Mouse (Mus musculus): Measurements from ENCODE around the gene Fam187a. TPM values are rescaled to one million over a fixed set of nuclear protein-coding genes. Genes with fewer than 3 reads are reported as not detected.
A peak's percentile ranks its signal among the peaks of the same experiment; 100 is the strongest.

The Fam187a gene
- polyA plus RNA-seq, 1 experiment from 2014 or later: not detected

DNA sequence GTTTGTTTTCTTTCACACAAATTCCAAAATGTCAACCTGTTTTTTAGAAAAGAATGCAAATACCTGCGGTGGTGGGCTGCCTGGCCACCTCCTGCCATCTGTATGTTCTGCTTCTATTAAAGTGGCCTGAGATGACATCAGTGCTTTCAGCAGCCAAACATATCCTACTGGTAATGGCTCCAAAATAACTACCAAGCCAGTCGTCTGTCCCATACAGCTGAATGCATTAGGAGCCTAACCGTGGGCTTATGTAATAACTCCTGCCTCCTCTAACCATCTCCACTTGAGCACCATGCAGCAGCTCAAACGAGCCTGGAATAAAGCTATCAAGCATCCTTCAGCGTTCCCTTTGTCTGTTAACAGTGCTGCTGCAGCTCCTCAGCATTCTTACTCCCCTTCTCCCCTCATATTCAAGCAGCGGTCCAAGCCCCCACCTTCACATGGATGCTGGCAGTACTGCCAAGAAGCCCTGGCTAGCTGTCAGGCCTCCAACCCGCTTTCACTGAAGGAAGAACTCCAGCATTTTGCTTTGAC, 10.1 kb upstream of the Fam187a start:
- Histone ChIP-seq H3K36me3 (replicated peaks) (peaks cover 73% of the 10 kb centered on the region), H3K4me1 (peaks cover 10% of the 10 kb centered on the region), H3K9me3 (no peaks in the 10 kb centered on the region), H3K27me3 (replicated peaks; ENCODE audit: low read depth, poor library complexity, severe bottlenecking) (no peaks in the 10 kb centered on the region), H3K4me3 (no peak overlapping the region), H3K27ac (replicated peaks) (no peak overlapping the region)
- DNase-seq (ENCODE audit: low spot score): no peak
- WGBS: 90% methylated on average over 7 of the region's 7 CpGs

DNA sequence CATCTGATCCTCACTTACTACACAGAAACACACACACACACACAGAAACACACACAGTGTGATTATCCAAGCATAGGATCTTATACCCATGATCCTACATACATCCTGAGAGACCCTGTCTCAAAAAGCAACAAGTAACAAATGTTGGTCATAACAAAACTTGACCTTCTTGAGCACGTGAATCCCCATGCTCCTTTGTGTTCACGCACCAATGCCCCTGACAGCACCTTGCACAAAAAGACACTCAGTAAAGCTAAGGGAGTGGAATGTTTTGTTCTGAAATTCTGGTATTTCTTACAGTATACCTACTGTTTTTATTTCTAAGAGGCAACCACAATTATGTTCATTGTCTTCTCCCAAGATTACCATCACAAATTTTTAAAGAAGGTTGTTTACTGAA, 5.4 kb upstream of the Fam187a start:
- Histone ChIP-seq H3K4me3 (peak overlapping the region; percentile 72), H3K9me3 (no peaks in the 10 kb centered on the region), H3K27ac (replicated peaks) (no peak overlapping the region), H3K4me1 (peaks cover 19% of the 10 kb centered on the region), H3K27me3 (replicated peaks; ENCODE audit: low read depth, poor library complexity, severe bottlenecking) (peaks cover 13% of the 10 kb centered on the region; the same call in 1 of the 2 replicates), H3K36me3 (replicated peaks) (peaks cover 35% of the 10 kb centered on the region)
- 75% methylated on average over 2 of the region's 2 CpGs for WGBS
- DNase-seq (ENCODE audit: low spot score): no peak

DNA sequence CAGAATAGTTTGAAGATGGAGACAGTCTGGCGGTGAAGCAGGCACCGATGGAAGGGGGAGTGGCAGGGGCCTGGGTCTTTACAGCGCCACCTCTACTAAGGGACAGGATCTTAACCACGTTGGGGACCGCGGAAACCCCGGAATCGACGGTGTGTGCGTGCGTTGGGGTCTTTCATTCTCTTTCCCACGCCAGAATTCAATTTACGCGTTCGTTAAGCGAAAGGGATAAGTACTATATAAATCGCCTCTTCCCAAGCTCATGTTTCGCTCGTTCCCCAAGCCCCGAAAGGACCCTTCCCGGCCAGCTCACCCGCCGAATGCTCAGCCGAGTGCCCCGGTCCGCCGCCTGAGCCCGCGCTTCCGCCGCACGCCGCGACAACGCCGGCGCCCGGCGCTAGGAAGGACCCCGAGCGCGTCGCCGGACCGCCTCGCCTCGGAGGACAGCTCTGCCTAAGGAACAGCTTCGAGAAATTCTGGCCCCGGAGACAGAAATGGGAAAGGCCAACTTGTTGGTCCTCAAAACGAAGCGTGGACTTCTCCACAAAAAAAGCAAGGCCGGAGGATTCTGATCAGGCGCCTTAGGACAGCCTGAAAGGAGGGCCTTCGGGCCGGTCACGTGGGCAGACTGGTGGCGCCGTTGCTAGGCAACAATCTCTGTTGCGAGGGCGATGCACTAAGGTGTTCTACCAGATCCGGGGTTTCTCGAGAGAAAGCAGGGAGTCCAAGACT, 4.2 kb upstream of the Fam187a start, which contains the start of the genes Eftud2 and Ccdc103:
Gene Eftud2, minus strand, starts transcription at position 401 of the 729 bp plus-strand sequence.
Gene Ccdc103, plus strand, starts transcription at position 620 of the 729 bp plus-strand sequence.
- H3K9me3 ChIP-seq: no peaks in the 10 kb centered on the region
- peaks cover 19% of the 10 kb centered on the region for H3K4me1 ChIP-seq
- under 1% methylated on average over 62 of the region's 62 CpGs for WGBS
- H3K27me3 ChIP-seq (replicated peaks; ENCODE audit: low read depth, poor library complexity, severe bottlenecking): peaks cover 13% of the 10 kb centered on the region; the same call in 1 of the 2 replicates
- H3K4me3 ChIP-seq: peak within 1 kb of the TSS; percentile 72
- H3K27ac ChIP-seq (replicated peaks): peak within 1 kb of the TSS; percentile 97
- peak; percentile 92 for DNase-seq (ENCODE audit: low spot score)
- H3K36me3 ChIP-seq (replicated peaks): peaks cover 23% of the 10 kb centered on the region

DNA sequence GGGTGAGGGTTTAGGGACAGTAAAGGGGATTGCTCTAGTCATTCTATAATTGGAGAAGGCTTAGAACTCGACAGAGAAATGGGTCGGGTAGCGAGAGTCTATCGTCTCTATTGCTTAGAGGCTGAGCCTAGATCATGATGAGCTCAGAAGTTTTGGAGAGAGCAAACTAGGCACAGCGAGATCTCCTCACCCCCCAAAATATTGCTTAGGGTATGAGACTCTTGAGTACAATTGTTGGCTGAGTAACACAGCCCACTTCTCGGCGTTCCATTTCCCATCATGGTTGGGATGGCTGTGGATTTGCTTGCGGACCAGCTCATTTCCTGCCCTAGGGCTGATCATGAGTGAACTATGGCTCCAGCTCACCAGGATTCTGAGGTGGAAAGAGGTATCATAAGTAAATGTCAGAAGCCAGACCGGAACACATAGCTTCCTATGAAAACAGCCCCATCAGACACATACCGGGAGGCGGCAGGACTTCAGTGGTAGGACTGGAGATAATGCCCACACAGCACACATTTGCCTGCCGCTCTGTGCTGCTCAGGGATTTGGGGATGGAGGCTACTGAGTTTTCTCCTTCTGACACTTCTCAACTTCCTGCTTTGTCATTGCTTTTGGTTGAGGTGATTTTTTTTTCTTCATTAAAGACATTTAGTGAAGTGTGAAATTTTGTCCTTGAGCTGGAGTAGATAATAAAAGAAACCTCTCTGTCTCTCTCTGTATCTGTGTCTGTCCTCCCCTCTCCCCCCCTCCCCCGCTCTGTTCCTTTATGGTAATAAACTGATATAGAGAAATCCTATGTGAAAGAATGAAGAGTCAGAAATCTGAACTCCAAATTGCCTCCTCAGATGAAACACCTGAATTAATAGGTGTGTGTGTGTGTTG, 3.4 kb upstream of the Fam187a start:
- Histone ChIP-seq H3K9me3 (no peaks in the 10 kb centered on the region), H3K27me3 (replicated peaks; ENCODE audit: low read depth, poor library complexity, severe bottlenecking) (peaks cover 19% of the 10 kb centered on the region; the same call in 1 of the 2 replicates), H3K36me3 (replicated peaks) (peaks cover 15% of the 10 kb centered on the region), H3K4me1 (peaks cover 19% of the 10 kb centered on the region), H3K27ac (replicated peaks) (peak overlapping the region; percentile 97), H3K4me3 (peak overlapping the region; percentile 72)
- WGBS: 16% methylated on average over 13 of the region's 13 CpGs
- DNase-seq (ENCODE audit: low spot score): no peak

DNA sequence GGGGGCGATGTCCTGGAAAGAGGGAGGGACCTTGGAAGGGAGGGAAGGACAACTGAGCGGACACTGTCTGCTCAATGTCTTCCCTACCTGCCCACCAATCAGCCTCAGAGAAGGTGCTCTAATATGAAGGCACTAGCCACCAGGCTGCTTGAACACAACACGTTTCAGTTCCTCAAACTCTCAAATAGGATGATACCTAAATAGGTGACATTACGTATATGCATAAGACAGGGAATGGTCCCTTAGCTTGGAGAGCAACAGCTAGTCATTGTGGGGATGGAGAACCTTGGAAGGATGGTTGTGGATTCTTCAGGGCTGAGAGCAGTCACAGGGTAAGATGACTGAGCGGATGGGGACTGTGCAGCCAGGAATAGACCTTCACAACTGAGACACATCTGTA, 2.5 kb downstream of the Fam187a start:
- peaks cover 7% of the 10 kb centered on the region for H3K4me1 ChIP-seq
- H3K27me3 ChIP-seq (replicated peaks; ENCODE audit: low read depth, poor library complexity, severe bottlenecking): peaks cover 51% of the 10 kb centered on the region
- no peaks in the 10 kb centered on the region for H3K36me3 ChIP-seq (replicated peaks)
- no peaks in the 10 kb centered on the region for H3K9me3 ChIP-seq
- H3K27ac ChIP-seq (replicated peaks): no peak overlapping the region
- no peak overlapping the region for H3K4me3 ChIP-seq
- WGBS: 88% methylated on average over 5 of the region's 5 CpGs
- no peak for DNase-seq (ENCODE audit: low spot score)

DNA sequence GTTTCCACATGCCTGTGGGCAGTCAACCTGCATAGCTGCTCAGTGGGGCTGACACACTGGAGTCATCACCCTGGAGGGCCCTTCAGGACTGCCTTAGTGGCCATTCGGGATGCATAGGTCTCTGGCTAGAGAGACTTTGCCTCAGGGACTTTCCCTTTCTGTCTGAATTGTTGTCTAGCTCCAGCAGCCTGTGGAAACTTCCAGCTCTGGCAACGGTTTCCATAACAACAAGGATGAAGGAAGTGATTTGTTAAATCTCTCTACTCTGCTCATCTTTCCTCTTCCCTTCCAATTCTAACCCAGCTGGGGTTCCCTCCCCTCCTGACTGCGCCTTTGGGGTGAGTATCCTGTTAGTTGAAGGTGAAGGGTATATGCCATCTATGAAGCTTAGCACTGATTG, 3.2 kb downstream of the Fam187a start:
- no peak for DNase-seq (ENCODE audit: low spot score)
- Histone ChIP-seq H3K4me3 (no peak overlapping the region), H3K27me3 (replicated peaks; ENCODE audit: low read depth, poor library complexity, severe bottlenecking) (peaks cover 53% of the 10 kb centered on the region), H3K36me3 (replicated peaks) (no peaks in the 10 kb centered on the region), H3K9me3 (no peaks in the 10 kb centered on the region), H3K4me1 (peaks cover 10% of the 10 kb centered on the region), H3K27ac (replicated peaks) (no peak overlapping the region)
- WGBS: 58% methylated on average over 3 of the region's 3 CpGs

DNA sequence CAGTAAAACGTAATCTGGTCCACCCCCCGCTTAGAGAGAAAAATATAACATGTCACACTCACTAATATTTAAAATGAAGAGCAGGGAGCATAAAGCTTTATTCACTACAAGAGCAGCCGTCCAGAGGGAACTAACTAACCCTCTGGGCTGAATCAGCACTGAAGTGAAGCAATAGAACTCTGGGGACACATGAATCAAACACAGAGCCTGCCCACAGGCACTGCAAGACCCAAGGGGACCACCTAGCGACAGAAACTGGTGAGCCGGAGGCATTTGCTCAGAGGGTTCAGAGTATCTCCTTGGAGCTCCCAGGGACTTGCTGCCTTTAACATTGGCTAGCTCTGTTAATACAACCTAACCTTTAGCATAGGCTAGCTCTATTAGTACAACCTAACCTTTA, 5.1 kb downstream of the Fam187a start:
- H3K27ac ChIP-seq (replicated peaks): no peak overlapping the region
- H3K4me1 ChIP-seq: peaks cover 16% of the 10 kb centered on the region
- H3K36me3 ChIP-seq (replicated peaks): no peaks in the 10 kb centered on the region
- no peak overlapping the region for H3K4me3 ChIP-seq
- 72% methylated on average over 5 of the region's 5 CpGs for WGBS
- peaks cover 65% of the 10 kb centered on the region for H3K27me3 ChIP-seq (replicated peaks; ENCODE audit: low read depth, poor library complexity, severe bottlenecking)
- no peaks in the 10 kb centered on the region for H3K9me3 ChIP-seq
- DNase-seq (ENCODE audit: low spot score): no peak

DNA sequence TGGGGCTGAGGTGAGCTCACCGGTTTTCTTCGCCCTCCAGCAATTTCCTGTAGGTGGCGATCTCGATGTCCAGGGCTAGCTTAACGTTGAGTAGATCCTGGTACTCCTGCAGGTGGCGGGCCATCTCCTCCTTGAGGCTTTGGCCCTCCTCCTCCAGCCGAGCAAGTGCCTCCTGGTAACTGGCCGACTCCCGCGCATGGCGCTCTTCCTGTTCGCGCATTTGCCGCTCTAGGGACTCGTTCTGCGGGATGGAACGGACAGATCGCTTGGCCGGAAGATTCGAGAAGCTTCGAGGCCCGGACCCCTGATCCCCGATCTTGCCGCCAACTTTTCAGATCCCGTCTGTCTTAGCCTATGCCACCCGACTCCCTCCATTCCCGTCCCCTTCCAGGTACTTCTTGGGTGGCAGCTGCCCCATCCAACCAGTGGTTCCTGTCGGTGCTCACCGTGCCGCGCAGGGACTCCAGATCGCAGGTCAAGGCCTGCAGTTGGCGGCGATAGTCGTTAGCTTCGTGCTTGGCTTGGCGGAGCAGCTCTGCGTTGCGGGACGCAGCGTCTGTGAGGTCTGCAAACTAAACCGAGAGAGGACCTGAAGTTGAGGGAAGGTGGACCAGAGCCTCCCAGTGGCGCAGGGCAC, 8.2 kb downstream of the Fam187a start:
- peak overlapping the region; percentile 55 for H3K4me3 ChIP-seq
- no peaks in the 10 kb centered on the region for H3K9me3 ChIP-seq
- H3K36me3 ChIP-seq (replicated peaks): no peaks in the 10 kb centered on the region
- WGBS: 3% methylated on average over 43 of the region's 43 CpGs
- peaks cover 76% of the 10 kb centered on the region for H3K27me3 ChIP-seq (replicated peaks; ENCODE audit: low read depth, poor library complexity, severe bottlenecking)
- peak overlapping the region; percentile 72 for H3K27ac ChIP-seq (replicated peaks)
- peaks cover 33% of the 10 kb centered on the region for H3K4me1 ChIP-seq
- DNase-seq (ENCODE audit: low spot score): peak; percentile 84

DNA sequence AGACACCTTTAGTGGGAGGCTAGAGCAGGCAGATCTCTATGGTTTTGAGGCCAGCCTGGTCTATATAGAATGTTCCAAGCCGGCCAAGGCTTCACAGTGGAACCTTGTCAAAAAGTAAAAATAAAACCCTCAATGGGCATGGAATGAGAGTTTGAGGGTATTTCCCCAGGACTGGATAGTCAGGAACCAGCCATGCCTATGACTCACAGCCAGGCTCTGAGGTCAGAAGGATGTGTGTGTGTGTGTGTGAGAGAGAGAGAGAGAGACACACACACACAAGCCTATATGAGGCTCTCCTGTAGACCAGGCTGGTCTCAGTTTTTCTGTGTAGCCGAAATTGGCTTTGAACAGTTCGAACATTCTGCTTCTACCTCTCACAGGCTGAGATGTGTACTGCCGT, 9.7 kb downstream of the Fam187a start:
- Histone ChIP-seq H3K36me3 (replicated peaks) (no peaks in the 10 kb centered on the region), H3K27ac (replicated peaks) (no peak overlapping the region), H3K9me3 (no peaks in the 10 kb centered on the region), H3K4me3 (no peak overlapping the region), H3K27me3 (replicated peaks; ENCODE audit: low read depth, poor library complexity, severe bottlenecking) (peaks cover 83% of the 10 kb centered on the region), H3K4me1 (peaks cover 36% of the 10 kb centered on the region)
- no peak for DNase-seq (ENCODE audit: low spot score)
- 89% methylated on average over 4 of the region's 4 CpGs for WGBS

DNA sequence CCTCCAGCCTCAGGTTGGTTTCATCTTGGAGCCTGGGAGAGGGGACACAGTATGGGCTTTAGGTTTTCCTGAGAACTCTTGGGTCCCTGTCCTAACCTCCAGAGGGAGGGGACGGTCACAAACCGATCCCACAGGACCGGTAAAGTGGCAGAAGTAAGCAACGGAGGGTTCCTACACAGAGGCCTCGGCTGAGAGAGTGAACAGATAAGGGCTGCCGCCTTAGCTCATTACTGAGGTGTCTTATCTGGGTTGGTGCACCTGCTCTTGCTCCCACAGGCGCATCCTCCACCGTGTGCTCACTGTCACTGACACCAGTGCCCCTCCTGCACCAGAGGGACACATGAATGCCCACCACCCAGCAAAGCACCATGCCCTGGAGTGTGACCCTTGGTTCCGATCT, 10.8 kb downstream of the Fam187a start:
- WGBS: 80% methylated on average over 9 of the region's 9 CpGs
- no peaks in the 10 kb centered on the region for H3K36me3 ChIP-seq (replicated peaks)
- H3K27ac ChIP-seq (replicated peaks): no peak overlapping the region
- peaks cover 40% of the 10 kb centered on the region for H3K4me1 ChIP-seq
- no peaks in the 10 kb centered on the region for H3K9me3 ChIP-seq
- peaks cover 80% of the 10 kb centered on the region for H3K27me3 ChIP-seq (replicated peaks; ENCODE audit: low read depth, poor library complexity, severe bottlenecking)
- DNase-seq (ENCODE audit: low spot score): no peak
- no peak overlapping the region for H3K4me3 ChIP-seq

DNA sequence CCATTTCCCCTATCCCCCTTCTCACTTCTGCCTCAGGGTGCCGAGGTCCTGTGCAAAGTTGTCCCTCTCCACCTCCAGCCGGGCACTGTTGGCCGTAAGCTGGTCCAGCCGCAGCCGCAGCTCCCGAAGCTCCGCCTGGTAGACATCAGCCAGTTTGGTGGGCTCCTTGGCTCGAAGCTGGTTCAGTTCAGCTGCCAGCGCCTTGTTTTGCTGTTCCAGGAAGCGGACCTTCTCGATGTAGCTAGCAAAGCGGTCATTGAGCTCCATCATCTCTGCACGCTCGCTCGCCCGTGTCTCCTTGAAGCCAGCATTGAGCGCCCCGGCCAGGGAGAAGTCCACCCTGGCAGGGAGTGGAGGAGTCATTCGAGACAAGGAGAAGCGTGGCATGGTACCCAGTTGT, 11.7 kb downstream of the Fam187a start:
- Histone ChIP-seq H3K27ac (replicated peaks) (0 out of 2 replicates have a peak overlapping the region, but pooled peaks have one; percentile 10), H3K9me3 (no peaks in the 10 kb centered on the region), H3K36me3 (replicated peaks) (no peaks in the 10 kb centered on the region), H3K4me1 (peaks cover 45% of the 10 kb centered on the region), H3K4me3 (no peak overlapping the region), H3K27me3 (replicated peaks; ENCODE audit: low read depth, poor library complexity, severe bottlenecking) (peaks cover 71% of the 10 kb centered on the region)
- no peak for DNase-seq (ENCODE audit: low spot score)
- WGBS: 77% methylated on average over 20 of the region's 20 CpGs

DNA sequence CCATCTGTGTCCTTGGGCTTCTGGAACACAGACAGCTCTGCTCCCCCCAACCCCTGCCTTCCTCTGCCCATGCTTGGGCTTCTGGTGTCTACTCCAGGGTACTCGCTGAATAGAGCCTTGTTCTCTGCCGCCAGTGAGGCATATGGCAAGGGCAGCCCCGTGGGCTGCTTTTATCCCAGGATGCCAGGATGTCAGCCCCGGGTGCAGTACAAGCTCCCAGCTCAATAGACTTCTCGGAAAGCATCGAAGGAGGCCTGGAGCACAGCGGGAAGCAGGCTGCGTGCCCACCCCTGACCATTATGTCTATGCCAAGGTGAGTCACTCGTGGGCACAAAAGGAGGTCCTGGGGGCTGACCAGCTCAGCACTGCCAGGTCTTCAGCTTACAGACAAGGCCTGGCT, 13.4 kb downstream of the Fam187a start:
- 73% methylated on average over 9 of the region's 9 CpGs for WGBS
- H3K27me3 ChIP-seq (replicated peaks; ENCODE audit: low read depth, poor library complexity, severe bottlenecking): peaks cover 53% of the 10 kb centered on the region
- H3K27ac ChIP-seq (replicated peaks): peak overlapping the region; percentile 54; the same call in 1 of the 2 replicates
- no peaks in the 10 kb centered on the region for H3K9me3 ChIP-seq
- H3K36me3 ChIP-seq (replicated peaks): no peaks in the 10 kb centered on the region
- 0 out of 2 replicates have a peak overlapping the region, but pooled peaks have one; percentile 5 for H3K4me3 ChIP-seq
- no peak for DNase-seq (ENCODE audit: low spot score)
- peaks cover 39% of the 10 kb centered on the region for H3K4me1 ChIP-seq
